Mouse (Mus musculus) ovary, adult 18-20 months (tissue): ENCODE data around the gene Cry2.

Source experiments
- DNase-seq: peaks from one replicate; pipeline ENCODE4 v3.0.0; 2022; ENCODE audit warnings: low spot score, mixed read lengths

Gene Cry2

GRCm38 (mm10) chr2:92445890-92446289 lies 12.0 kb upstream of the Cry2 start:
- DNase-seq: no peak

GRCm38 (mm10) chr2:92444376-92444775 lies 10.5 kb upstream of the Cry2 start:
- DNase-seq: no peak

GRCm38 (mm10) chr2:92443313-92443712 lies 9.5 kb upstream of the Cry2 start:
- DNase-seq: no peak

DNA sequence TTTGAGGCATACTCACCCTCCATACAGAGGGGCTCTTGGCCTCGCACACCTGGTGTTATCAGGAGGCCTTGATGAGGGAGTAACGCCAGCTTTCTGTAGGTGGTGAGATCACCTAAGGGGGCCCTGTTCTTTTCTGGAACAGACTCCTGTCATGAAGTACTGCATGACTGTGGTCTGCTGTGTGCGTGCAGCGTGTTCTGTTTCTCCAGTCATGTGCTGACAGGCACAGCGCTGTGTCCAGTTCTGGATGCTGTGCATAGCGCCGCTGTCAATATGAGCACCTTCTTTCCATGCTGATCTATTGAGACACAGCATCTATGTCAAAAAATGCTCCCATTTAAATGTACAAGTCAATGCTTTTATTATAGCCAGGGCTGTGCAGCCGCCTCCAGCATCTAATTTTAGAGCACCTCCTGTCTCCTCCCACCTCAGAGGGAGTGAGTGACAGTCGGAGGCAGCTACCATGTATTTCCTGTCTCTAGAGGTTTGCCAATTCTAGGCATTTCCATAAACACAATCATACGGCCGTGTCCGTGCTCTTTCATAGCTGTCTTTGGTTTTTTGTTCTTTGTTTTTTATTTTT lies 8.7 kb upstream of the Cry2 start:
- no peak for DNase-seq

DNA sequence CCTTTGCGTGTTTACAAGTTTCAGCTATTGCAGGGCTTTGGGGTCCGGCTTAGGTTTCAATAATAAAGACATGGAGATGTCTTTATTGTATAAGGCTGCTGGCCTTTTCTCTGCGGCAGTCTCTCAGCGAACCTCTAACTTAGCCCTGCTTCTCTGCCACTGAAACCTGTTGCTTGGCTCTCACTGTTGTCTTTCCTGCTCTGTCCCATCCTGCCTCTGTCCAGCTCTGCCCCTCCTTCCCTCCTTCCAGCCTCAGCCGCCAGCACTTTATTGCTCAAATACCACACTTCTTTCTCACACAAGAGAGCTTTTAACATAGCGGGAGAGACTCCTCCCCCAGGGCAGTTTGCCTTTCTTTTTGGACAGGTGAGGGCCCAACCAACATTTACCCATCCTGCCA lies 6.6 kb upstream of the Cry2 start:
- DNase-seq: no peak

- DNase-seq: no peak
Measured at GRCm38 (mm10) chr2:92438567-92438966, 4.7 kb upstream of the Cry2 start.

- DNase-seq: peak; percentile 51
Measured at GRCm38 (mm10) chr2:92437875-92438274, 4.0 kb upstream of the Cry2 start.

DNA sequence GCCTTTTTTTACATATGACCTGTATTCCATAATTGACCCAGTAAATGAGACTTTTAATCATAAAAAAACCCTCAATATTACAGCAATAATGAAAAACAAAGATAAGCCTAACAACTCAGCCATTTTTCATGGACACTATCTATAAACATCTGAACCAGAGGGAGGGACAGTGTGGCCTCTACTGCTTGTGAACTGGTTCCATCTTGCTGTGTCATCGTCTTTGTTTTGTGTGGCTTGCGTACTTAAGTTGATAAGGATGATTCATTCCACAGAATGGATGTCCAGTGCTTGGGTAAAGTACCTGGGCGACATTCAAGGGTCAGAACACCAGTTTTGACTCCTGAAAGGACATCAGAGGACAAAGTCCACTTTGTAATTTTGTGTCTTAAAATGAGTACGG lies 3.5 kb upstream of the Cry2 start:
- no peak for DNase-seq

GRCm38 (mm10) chr2:92435023-92435422 lies 1.2 kb upstream of the Cry2 start:
- no peak for DNase-seq

- DNase-seq: no peak
Measured at GRCm38 (mm10) chr2:92434375-92434745, 517 bp upstream of the Cry2 start.

GRCm38 (mm10) chr2:92432299-92433295 lies 1.2 kb downstream of the Cry2 start:
- peak; percentile 39 for DNase-seq

- no peak for DNase-seq
Measured at GRCm38 (mm10) chr2:92431611-92432179, 2.1 kb downstream of the Cry2 start.

DNA sequence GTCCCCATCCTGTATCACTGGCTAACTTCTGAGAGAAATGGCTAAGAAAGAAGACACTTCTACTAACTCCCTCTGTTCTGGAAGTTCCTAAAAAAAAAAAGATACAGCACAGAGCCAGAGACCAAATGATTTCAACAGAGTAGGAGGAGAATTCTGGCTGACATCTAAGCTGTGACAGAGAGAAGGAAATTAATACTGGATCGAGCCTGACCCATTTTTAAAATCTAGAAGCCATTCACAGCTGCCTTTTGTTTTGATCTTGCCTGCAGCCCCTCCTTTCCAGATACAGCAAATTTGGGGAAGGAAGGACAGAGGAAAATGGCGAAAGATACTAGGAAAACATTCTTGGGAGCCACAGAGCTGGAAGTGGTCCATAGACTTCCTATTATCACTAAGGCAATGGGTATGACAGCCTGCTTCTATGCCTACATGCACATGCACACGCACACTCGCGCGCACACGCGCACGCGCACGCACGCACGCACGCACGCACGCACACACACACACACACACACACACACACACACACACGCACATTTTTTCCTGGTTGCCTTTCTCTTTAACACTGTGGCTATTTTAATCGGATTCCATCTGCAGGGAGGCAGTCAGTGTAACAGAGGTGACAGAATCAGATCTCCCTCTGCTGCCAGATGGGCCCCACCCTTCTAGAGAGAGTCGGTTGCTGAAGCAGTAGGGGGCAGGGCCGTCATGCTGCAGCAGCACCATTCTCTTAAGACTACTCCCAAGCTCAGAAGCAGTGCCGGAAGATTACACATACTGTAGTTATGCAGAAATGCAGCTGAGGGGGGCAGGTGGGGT lies 2.9 kb downstream of the Cry2 start:
- peak; percentile 30 for DNase-seq

- DNase-seq: no peak
Measured at GRCm38 (mm10) chr2:92430089-92430488, 3.8 kb downstream of the Cry2 start.

GRCm38 (mm10) chr2:92427882-92428281 lies 6.0 kb downstream of the Cry2 start:
- DNase-seq: peak; percentile 47

DNA sequence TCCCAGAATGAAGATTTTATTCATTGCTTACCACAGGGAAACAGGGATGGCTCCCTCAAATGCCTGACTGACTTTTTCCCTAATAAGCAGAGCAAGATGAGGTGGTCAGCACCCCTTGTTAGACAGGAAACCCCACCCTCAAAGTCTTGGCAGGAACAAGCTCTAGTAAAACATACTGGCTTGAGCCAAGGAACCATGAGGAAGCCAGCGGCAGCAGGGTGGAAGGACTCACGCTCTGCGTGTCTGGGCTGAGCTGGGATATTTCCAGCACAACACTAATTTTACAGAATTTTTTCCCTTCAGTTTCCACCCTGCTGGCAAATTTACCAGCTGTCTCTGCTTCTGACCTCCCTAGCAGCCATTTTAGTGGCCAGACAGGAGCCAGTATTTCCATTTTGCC lies 7.4 kb downstream of the Cry2 start:
- DNase-seq: no peak

GRCm38 (mm10) chr2:92425366-92425765 lies 8.5 kb downstream of the Cry2 start:
- DNase-seq: no peak

- DNase-seq: peak; percentile 57
Measured at GRCm38 (mm10) chr2:92424462-92425308, 9.2 kb downstream of the Cry2 start.

DNA sequence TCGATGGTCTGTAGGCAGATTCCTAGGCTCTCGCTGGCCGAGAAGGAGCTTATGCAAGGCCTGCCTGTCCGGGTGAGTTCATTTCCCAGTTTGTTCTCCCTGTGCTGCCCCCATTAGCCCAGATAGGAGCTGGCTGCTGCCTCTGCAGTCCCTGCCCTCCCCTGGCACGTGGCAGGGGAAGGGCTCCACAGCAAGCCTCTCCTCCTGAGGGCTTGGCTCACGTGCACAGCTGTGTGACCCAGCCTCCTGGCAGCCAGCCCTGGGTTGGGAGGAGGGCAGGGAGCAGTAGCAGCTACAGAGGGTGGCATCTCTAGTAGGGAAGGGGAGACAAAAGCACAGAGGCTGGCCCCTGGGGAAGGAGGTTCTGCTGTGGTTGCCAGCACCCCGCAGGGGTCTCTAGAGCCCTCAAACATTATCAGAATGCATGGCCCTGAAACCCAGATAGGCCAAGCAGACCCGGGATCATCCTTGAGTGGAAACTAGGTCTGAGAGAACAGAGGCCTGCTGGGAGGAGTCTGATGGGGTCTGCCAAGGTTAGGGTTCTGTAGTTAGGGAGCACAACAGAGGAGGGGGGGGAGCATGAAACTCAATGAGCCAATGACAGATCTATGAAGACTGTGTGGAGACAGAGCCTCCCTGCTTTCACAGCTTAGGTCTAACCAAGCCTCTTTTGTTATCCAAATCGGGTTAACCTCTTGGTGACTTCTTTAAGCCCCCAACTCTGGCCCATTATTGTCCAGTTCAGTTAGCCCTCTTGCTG lies 10.0 kb downstream of the Cry2 start:
- peak; percentile 93 for DNase-seq

DNA sequence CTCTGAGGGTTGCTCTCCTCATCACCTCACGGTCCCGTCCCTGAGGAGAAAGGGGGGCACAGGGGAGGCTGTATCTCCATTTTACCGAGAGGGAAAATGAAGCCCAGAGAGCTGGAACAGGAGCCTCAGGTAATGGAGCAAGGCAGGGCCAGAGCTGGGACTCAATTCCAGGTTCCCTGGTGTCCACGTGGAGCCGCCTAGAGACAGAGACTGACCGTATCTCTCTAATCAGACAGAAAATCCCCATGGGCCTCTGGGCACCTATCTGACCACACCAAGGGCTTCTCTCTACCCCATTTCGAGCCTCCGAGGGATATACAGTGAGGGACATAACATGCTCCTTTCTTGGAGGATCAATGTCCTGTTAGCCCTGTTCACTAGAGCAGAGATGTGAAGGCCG lies 10.7 kb downstream of the Cry2 start:
- no peak for DNase-seq
